Mouse (Mus musculus): ENCODE measurements around the gene Gm10639. TPM values are rescaled to one million over a fixed set of nuclear protein-coding genes. Genes with fewer than 3 reads are reported as not detected.
A peak's percentile ranks its signal among the peaks of the same experiment; 100 is the strongest.
"Not testable (repeated sequence)": the region's sequence is repeated elsewhere in the genome, so short reads cannot be mapped to it uniquely, and the experiment has no call there.

Gm10639 gene
- polyA plus RNA-seq, 1 experiment = not detected

- not testable (repeated sequence) for H3K27ac ChIP-seq (ENCODE audit: insufficient read depth, low read depth, low read length); H3K27me3 ChIP-seq (ENCODE audit: control insufficient read depth, insufficient read depth, low read length); H3K4me1 ChIP-seq (ENCODE audit: control insufficient read depth, insufficient read depth, insufficient read length, low read length); H3K36me3 ChIP-seq (ENCODE audit: control insufficient read depth, insufficient read depth, low read length); H3K4me3 ChIP-seq (ENCODE audit: low read depth, low read length)
- WGBS = 21% methylated on average over 8 of the region's 8 CpGs
- TF ChIP-seq CTCF (IDR thresholded peaks at IDR 0.05; ENCODE audit: extremely low read depth, insufficient read length, insufficient replicate concordance, low read depth, low read length) = peak; percentile 71; the same call in 1 of the 2 replicates
These were observed 50.6 kb downstream of the Gm10639 start for GRCm38 (mm10) chr9:78340324-78340723.

GRCm38 (mm10) chr9:78342494-78342893 is 52.8 kb downstream of the Gm10639 start:
- not testable (repeated sequence) for H3K4me3 ChIP-seq (ENCODE audit: low read depth, low read length); H3K27ac ChIP-seq (ENCODE audit: insufficient read depth, low read depth, low read length); H3K4me1 ChIP-seq (ENCODE audit: control insufficient read depth, insufficient read depth, insufficient read length, low read length); H3K27me3 ChIP-seq (ENCODE audit: control insufficient read depth, insufficient read depth, low read length); H3K36me3 ChIP-seq (ENCODE audit: control insufficient read depth, insufficient read depth, low read length)
- 94% methylated on average over 4 of the region's 4 CpGs for WGBS

GRCm38 (mm10) chr9:78343055-78343454 is 53.3 kb downstream of the Gm10639 start:
- not testable (repeated sequence) for H3K36me3 ChIP-seq (ENCODE audit: control insufficient read depth, insufficient read depth, low read length); H3K4me1 ChIP-seq (ENCODE audit: control insufficient read depth, insufficient read depth, insufficient read length, low read length); H3K27me3 ChIP-seq (ENCODE audit: control insufficient read depth, insufficient read depth, low read length); H3K4me3 ChIP-seq (ENCODE audit: low read depth, low read length); H3K27ac ChIP-seq (ENCODE audit: insufficient read depth, low read depth, low read length)
- WGBS = 79% methylated on average over 9 of the region's 9 CpGs

- not testable (repeated sequence) for H3K27ac ChIP-seq (ENCODE audit: insufficient read depth, low read depth, low read length); H3K27me3 ChIP-seq (ENCODE audit: control insufficient read depth, insufficient read depth, low read length); H3K4me3 ChIP-seq (ENCODE audit: low read depth, low read length); H3K4me1 ChIP-seq (ENCODE audit: control insufficient read depth, insufficient read depth, insufficient read length, low read length); H3K36me3 ChIP-seq (ENCODE audit: control insufficient read depth, insufficient read depth, low read length)
- 60% methylated on average over 4 of the region's 4 CpGs for WGBS
These were observed 55.5 kb downstream of the Gm10639 start for GRCm38 (mm10) chr9:78345235-78345634.

GRCm38 (mm10) chr9:78347004-78347403 is 57.3 kb downstream of the Gm10639 start:
- H3K27ac ChIP-seq (ENCODE audit: insufficient read depth, low read depth, low read length) = no peak overlapping the region

GRCm38 (mm10) chr9:78348206-78349004 is 58.7 kb downstream of the Gm10639 start:
- H3K36me3 ChIP-seq (ENCODE audit: control insufficient read depth, insufficient read depth, low read length); H3K4me3 ChIP-seq (ENCODE audit: low read depth, low read length); H3K27me3 ChIP-seq (ENCODE audit: control insufficient read depth, insufficient read depth, low read length); H3K4me1 ChIP-seq (ENCODE audit: control insufficient read depth, insufficient read depth, insufficient read length, low read length): not testable (repeated sequence)
- WGBS = 35% methylated on average over 6 of the region's 6 CpGs
- H3K27ac ChIP-seq (ENCODE audit: insufficient read depth, low read depth, low read length) = peak overlapping the region; percentile 30; the same call in 1 of the 2 replicates

More at GRCm38 (mm10) chr9:78347004-78347403, 57.3 kb downstream of the Gm10639 start:
- Histone ChIP-seq H3K4me3 (ENCODE audit: low read depth, low read length) (no peak overlapping the region), H3K36me3 (ENCODE audit: control insufficient read depth, insufficient read depth, low read length) (no peaks in the 10 kb centered on the region), H3K27me3 (ENCODE audit: control insufficient read depth, insufficient read depth, low read length) (no peaks in the 10 kb centered on the region), H3K4me1 (ENCODE audit: control insufficient read depth, insufficient read depth, insufficient read length, low read length) (peaks cover 9% of the 10 kb centered on the region; the same call in 1 of the 2 replicates)
- no peak for TF ChIP-seq POLR2A (IDR thresholded peaks at IDR 0.05; ENCODE audit: low read depth, low read length)
- no peak for TF ChIP-seq CTCF (IDR thresholded peaks at IDR 0.05; ENCODE audit: extremely low read depth, insufficient read length, insufficient replicate concordance, low read depth, low read length)
- 27% methylated on average over 3 of the region's 3 CpGs for WGBS

GRCm38 (mm10) chr9:78349141-78349540 is 59.4 kb downstream of the Gm10639 start:
- H3K4me3 ChIP-seq (ENCODE audit: low read depth, low read length); H3K27ac ChIP-seq (ENCODE audit: insufficient read depth, low read depth, low read length); H3K36me3 ChIP-seq (ENCODE audit: control insufficient read depth, insufficient read depth, low read length); H3K27me3 ChIP-seq (ENCODE audit: control insufficient read depth, insufficient read depth, low read length); H3K4me1 ChIP-seq (ENCODE audit: control insufficient read depth, insufficient read depth, insufficient read length, low read length): not testable (repeated sequence)
- WGBS = 50% methylated on average over 3 of the region's 3 CpGs

- H3K36me3 ChIP-seq (ENCODE audit: control insufficient read depth, insufficient read depth, low read length); H3K4me3 ChIP-seq (ENCODE audit: low read depth, low read length): not testable (repeated sequence)
These were observed 60.3 kb downstream of the Gm10639 start for GRCm38 (mm10) chr9:78350007-78350406.

More at GRCm38 (mm10) chr9:78350007-78350406, 60.3 kb downstream of the Gm10639 start:
- H3K27ac ChIP-seq (ENCODE audit: insufficient read depth, low read depth, low read length); H3K4me1 ChIP-seq (ENCODE audit: control insufficient read depth, insufficient read depth, insufficient read length, low read length); H3K27me3 ChIP-seq (ENCODE audit: control insufficient read depth, insufficient read depth, low read length): not testable (repeated sequence)
